Mouse (Mus musculus) heart, adult 2 months (tissue): ENCODE measurements around the gene Pik3cd.

Source experiments
- CTCF ChIP-seq: fragments of 200-600 bp; IDR thresholded peaks from 2 replicates; pipeline ENCODE4 v1.8.1; 2022; ENCODE audit warnings: antibody characterized with exemption, mild to moderate bottlenecking, moderate library complexity
- EP300 ChIP-seq: fragments of 200-500 bp; IDR thresholded peaks from 2 replicates; pipeline ENCODE4 v1.6.1; 2011; ENCODE audit warnings: low read depth, low read length, control low read depth; ENCODE audit not compliant: insufficient read depth
- POLR2A ChIP-seq: fragments of 200-500 bp; IDR thresholded peaks from 2 replicates; pipeline ENCODE4 v1.6.1; 2011; ENCODE audit warnings: mild to moderate bottlenecking, low read depth, low read length, control low read depth; ENCODE audit not compliant: insufficient read depth

GRCm38 (mm10) chr4:149675378-149676261 is 26.8 kb downstream of the Pik3cd start:
- TF ChIP-seq POLR2A (0 out of 2 replicates have a peak, but pooled peaks have one; percentile 8), CTCF (no peak), EP300 (no peak)
